Mouse (Mus musculus): ENCODE measurements around the gene Ubr4.
A peak's percentile ranks its signal among the peaks of the same experiment; 100 is the strongest.

Gene Ubr4

DNA sequence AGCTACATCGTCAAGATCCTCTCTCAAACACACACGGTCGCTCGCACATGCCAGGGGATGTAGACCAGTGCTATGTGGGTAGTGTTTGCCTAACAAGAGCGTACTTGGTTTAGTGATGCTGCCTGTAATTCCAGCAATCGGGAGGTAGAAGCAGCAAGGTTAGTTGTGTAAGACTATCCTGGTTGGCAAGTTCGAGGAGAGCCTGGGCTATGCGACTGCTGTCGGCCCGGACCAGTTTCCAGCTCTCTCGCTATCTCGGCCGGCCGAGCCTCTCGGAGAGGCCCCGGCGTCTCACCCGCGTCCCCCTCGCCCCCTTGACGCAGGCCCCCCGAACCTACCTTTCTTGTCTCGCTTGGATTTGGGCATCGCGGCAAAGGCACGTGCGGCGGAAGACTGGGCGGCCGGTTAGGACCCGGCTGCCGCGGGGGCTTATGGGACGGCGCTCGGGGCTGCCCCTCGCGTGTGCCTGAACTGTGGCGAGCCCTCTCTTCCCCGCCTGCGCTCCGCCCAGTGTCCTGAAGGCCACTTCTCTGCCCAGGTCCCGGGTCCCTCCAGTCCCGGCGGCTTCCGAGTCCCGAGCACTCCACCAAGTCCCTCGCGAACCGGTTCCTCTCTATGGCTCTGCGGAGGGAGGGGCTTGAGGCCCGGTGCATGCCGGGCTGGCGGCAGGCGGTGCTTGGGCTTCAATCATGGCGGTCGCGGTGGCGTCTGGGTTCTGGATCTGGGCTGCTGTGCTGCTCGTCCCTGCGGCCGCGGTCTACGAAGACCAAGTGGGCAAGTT lies at the start of gene Ubr4, which contains the start of the genes Mrto4 and Emc1:
TSS of gene Ubr4 (plus strand) at position 679 of the 781 bp plus-strand sequence.
TSS of gene Mrto4 (minus strand) at position 646 of the 781 bp plus-strand sequence.
TSS of gene Emc1 (plus strand) at position 657 of the 781 bp plus-strand sequence.
- peak; percentile 89 for DNase-seq (ENCODE audit: extremely low read depth, insufficient read length, low spot score)

DNA sequence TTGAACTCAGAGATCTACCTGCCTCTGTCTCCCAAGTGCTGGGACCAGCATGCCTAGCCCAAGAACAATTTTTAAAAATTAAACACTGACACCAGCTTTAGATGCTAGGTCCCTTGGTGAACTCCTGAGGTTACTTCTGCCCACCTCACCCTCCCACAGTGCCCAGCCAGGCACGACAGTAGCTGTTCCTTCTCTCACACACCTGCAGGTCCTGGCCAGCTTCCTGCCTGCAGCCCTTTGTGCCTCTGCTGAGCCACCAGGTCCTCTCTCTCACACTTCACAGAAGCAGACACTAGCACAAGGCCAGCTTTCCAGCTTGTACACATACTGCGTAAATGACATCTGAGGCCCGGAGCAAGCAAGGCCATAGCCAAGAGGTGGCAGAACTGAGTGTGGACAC lies 46.9 kb upstream of the Ubr4 start:
- no peak for DNase-seq (ENCODE audit: extremely low read depth, insufficient read length, low spot score)

DNA sequence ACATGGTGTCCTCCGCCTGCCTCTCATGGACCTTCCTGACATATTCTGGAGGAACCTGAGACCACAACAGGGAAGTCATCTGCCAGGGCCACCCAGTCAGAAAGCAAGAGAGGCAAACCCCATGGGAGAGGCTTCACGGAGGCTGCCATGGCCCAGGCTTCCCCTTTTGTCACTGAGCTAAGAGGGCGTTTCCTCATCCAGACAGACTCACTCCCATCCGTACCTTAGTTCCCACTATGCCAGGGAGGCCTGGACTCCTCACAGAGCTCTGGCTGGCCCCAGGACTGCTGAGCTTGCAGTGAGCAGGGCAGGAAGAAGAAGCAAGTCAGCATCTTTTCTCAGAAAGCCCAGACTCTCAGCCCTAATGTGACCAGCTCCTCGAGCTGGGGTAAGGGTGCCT lies 44.5 kb upstream of the Ubr4 start:
- no peak for DNase-seq (ENCODE audit: extremely low read depth, insufficient read length, low spot score)

DNA sequence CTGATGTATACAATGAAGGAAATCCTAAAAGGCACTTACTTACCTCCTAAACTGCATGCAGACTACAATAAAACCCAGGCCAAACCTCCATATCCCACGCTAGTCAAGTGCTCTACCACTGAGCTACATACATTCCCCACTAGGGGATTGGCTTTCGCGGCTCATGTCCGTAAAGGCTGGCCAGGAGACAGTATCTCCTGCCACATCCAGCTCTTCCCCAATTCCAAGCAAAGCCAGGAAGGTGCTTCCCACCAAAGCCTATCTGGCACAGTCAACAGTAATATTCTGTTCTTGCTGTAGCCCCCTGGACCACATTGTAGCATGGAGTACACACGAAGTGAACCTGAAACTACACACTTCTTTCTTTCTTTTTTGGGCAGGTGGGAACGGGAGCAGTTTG lies 42.8 kb upstream of the Ubr4 start:
- no peak for DNase-seq (ENCODE audit: extremely low read depth, insufficient read length, low spot score)

DNA sequence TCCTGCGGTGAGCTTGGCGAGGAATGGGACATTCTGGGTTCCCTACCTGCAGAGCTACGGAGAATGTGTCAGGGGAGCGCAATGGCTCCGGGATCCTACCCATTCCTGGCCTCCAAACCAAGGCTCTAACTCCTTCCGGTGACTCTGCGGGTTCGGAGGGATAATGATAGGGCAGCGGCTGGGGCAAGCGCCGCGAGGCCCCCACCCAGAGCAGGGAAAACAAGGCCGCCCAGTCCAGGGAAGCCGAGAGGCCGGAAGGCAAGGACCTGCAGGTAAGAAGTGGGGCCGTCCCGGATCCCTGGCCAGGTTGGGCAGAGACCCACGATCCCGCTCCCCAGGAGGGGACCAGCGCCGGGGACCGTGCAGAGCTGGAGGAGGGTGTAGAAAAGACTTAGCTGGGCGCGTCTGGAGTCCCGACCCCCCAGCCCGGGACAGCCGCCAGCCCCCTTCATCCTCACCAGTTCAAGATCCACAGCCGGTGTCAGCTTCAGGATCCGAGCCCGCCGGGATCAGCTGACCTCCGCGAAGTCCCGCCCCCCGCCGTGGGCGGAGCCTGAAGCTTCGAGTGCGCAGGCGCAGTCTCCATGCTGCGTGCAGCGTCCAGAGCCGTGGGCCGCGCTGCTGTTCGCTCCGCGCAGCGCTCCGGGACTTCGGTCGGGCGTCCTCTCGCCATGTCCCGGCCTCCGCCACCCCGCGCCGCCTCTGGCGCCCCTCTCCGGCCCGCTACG lies 42.1 kb upstream of the Ubr4 start, which contains the start of the genes Pqlc2 and Akr7a5:
TSS of gene Pqlc2 (minus strand) at position 538 of the 728 bp plus-strand sequence.
TSS of gene Akr7a5 (plus strand) at position 574 of the 728 bp plus-strand sequence.
- peak; percentile 93 for DNase-seq (ENCODE audit: extremely low read depth, insufficient read length, low spot score)

DNA sequence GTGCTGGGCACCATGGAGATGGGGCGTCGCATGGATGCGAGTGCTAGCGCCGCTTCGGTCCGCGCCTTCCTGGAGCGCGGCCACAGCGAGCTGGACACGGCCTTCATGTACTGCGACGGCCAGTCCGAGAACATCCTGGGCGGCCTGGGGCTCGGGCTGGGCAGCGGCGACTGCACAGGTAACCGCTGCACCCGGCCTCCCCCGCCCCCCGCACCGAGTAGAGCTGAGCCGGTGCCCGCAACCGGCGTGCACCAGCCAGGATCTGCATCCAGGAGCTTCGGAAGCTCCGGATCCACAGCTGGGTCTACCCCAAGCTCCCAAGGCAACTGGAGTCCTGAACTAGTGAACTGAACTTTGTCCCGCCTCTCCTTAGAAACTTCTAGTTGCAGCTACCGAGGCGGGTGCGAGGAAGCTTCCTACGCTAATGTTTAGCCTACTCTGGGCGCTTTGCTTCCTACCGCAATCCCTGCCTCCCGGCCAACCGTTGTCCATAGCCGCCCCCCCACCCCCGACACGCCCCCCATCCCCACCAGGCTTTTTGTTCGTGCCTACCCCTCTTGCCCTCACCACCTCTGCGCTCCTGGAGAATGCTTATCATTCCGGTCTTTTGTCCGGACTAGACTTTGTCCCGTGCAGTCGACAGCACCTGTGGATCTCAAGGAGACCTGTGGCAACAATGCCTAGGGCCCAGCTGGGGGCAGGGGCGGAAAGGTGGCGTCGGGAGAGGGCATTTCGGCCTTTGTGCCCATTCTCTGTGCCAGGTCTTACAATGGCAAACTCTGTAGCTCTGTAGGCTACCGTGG lies 41.3 kb upstream of the Ubr4 start:
- no peak for DNase-seq (ENCODE audit: extremely low read depth, insufficient read length, low spot score)

DNA sequence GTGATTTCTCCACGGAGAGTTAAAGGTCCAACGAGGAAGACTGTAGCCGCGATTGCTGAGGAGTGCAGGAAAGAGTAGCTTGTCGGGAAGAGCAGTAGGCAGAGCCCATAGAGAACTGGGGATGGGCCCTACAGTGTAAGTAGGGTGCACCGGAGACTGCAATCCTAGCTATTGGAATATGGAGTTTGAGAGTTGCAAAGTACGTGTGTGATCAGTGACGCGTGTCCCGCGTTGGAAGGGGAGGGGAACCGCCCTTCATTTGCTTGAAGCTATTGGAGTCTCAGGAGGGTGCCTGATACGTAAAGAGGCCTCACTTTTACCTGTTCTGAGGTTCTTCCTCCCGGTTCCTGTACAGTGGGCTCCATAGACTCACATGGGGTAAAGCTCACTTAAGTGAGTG lies 40.7 kb upstream of the Ubr4 start:
- DNase-seq (ENCODE audit: extremely low read depth, insufficient read length, low spot score) = no peak

DNA sequence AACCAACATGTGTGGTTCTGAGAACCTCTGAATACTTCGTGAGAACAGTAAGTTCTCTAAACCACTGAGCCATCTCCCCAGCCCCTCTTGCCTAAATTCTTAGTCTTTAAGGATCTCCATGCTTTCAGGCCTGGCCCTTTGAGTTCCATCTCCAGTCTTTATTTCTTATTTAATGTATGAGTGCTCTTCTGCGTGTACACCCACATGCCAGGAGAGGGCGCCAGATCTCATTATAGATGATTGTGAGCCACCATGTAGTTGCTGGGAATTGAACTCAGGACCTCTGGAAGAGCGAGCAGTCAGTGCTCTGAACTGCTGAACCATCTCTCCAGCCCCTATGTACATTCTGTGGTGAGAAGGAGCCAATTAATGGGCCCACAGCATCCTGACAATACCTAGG lies 39.8 kb upstream of the Ubr4 start:
- DNase-seq (ENCODE audit: extremely low read depth, insufficient read length, low spot score) = no peak

DNA sequence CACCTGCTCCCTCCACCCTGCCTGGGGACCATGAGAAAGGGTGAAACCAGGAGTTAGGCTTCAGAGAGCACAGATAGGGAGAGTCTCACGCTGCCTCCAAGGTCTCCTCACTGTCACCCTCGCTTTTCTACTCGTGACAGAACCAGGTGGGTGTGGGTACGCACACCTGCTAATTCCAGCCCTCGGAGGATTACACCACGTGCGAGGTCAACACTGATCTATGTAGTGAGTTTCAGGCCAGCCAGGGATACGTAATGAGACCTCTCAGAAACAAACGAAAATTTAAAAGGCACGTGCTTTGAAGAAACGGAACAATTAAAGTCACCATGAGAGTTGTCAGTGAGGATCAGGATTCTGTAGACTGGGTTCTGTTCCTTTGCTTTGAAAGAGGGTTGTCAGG lies 34.0 kb upstream of the Ubr4 start:
- no peak for DNase-seq (ENCODE audit: extremely low read depth, insufficient read length, low spot score)

DNA sequence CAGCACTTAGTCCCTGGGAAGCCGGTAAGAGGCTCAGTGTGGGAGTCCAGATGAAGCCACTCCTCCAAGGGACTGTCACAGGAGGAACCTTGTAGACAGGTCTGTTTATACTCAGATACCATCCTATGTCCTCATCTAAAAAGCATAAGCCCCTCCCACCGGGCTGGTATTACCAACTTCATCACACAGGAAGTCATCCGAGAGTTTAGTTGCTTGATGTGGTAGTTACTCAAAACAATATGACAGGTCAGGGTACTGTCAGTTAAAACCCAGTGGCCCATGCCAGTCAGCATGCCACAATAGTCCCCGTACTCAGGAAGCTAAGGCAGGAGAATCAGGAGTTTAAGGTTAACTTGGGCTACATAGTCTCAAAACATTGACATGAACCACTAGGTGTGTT lies 32.7 kb upstream of the Ubr4 start:
- no peak for DNase-seq (ENCODE audit: extremely low read depth, insufficient read length, low spot score)

DNA sequence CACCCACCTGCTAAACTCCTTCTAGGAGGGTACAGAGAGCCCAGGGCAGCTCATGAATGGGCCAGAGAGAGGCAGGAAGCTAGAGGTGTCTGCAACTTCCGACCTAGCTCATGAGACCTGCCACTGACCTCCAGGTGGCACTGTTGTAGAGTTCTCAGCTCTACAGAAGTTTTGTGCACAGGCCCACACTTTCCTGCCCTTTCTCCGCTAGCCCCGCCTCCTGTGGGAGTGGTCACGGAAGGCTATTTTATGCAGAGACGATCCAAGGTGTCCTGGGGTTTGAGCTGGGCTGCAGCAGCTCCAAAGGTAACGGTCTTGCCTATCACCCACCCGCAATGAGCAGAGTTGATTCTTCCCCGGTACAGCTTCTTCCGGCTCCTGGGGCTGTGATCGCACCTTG lies 21.8 kb upstream of the Ubr4 start:
- peak; percentile 60 for DNase-seq (ENCODE audit: extremely low read depth, insufficient read length, low spot score)

DNA sequence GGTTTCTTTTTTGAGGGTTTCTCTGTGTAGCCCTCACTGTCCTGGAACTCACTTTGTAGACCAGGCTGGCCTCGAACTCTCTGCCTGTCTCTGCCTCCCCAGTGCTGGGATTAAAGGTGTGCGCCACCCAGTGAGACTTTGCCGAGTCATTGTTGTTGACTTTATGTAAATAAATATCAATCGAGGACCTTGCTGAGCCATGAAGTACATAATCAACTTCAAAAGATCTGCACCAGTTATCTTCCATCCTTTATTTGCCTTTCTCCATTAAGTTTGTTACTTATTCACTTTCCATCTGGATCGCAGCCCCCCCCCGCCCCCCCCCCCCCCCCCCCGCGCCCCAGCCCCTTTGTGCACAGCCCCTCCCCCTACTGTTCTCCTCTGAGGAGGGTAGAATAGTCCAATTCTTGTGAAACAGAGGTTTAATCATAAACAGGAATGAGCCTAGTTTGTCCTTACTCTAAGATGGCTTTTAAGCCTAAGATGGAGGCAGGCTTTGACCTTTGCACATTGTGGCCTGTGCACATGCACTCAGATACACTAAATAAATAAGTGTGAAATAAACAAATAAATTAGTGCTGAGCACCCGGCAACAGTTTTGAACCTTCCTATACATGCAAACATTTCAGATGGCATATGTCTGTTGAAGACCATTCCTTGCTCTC lies 17.6 kb upstream of the Ubr4 start:
- DNase-seq (ENCODE audit: extremely low read depth, insufficient read length, low spot score) = no peak

DNA sequence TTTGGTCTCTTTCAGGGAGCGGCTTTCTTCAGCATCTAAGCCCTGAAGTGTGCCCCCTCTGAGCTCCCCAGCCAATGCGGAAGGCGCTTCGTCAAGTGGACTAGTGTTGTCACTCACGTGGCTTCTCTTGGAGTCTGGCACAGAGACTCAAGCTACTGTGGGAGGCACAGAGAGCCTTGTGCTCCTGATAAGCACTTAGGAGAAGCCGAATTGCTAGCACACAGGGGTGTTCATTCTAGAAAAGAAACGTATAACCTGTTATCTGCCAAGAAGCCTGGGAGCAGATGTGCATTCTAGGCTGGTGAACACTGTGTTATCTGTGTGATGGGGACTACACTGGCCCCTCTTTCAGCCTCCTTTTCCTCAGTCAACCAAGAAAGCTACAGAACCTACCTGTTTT lies 16.9 kb upstream of the Ubr4 start:
- DNase-seq (ENCODE audit: extremely low read depth, insufficient read length, low spot score) = no peak

DNA sequence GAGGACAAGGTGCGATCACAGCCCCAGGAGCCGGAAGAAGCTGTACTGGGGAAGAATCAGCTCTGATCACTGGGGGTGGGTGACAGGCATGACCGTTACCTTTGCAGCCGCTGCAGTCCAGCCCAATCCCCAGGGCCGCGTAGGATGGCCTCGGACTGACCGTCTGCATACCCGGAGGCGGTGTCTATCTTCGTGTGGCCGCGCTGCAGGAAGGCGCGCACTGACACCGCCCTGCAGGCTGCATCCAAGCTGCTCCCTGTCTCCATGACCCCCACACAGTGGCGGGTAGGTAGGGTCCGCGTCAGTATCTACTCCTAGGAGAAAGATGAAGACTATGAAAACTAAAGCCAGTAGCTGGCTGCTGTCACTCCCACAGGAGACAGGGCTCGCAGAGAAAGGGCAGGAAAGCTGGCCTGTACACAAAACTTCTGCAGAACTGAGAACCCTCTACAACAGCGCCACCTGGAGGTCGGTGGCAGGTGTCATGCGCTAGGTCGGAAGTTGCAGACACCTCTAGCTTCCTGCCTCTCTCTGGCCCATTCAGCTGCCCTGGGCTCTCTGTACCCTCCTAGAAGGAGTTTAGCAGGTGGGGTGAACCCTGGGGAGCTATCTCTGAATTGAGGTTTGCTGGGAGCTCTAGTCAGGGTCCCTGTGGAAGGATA lies 15.5 kb upstream of the Ubr4 start:
- DNase-seq (ENCODE audit: extremely low read depth, insufficient read length, low spot score) = peak; percentile 52

DNA sequence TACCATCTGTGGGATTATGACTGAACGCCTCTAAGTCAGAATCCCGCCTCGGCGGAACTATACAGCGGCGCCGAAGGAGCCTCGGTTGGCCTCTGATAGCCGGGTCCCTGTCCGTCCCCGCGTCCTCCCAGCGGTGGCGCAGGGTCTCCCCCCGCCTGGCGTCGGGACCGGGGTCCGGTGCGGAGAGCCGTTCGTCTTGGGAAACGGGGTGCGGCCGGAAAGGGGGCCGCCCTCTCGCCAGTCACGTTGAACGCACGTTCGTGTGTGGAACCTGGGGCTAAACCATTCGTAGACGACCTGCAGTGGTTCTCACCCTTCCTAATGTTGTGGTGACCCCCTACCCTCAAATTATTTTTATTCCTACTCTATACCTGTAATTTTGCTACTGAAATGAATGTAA lies 14.3 kb upstream of the Ubr4 start:
- DNase-seq (ENCODE audit: extremely low read depth, insufficient read length, low spot score) = no peak

DNA sequence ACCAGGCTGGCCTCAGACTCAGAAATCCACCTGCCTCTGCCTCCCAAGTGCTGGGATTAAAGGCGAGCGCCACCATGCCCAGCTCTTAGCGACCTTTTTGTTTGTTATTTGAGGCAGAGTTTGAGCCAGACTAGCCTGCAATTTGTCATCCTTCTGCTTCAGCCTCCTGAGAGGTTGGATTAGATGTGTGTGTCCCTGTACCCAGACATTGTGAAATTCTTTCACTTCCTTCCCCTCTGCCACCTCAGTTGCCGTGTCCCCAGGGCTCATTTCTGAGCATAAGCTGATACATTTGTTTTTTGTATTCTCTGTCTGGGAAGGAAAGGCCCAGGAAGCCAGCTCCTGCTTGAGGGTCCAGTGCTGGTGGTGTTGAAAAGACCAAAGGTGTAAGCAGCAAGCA lies 11.6 kb upstream of the Ubr4 start:
- DNase-seq (ENCODE audit: extremely low read depth, insufficient read length, low spot score) = no peak

DNA sequence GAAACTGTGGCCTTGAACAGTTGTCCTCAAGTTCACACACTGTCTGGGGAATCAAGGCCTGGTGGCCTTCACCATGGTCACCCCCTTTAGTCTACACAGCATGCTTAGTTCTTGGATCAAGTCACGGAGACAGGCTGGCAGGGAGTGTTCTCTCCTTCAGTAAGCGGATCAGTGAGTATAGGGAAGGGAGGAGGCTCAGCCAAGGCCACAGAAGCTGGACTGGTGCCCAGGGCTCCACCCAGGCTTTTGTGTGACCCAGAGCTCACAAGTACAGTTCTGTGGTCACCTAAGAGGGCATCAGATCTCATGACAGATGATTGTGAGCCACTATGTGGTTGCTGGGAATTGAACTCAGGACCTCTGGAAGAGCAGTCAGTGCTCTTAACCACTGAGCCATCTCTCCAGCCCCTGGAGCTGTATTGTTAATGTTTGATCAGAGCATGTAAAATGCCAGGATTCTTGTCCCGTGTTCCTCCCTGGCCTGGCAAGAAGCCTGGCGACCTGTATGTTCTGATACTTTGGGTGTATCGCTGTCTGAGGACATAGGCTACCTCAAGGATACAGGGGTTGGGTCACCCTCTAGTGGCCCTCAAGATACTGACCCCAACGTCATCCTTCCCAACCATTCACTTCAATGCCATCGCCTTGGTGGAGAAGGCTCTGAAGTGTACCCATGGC lies 10.7 kb upstream of the Ubr4 start:
- peak; percentile 46 for DNase-seq (ENCODE audit: extremely low read depth, insufficient read length, low spot score)

DNA sequence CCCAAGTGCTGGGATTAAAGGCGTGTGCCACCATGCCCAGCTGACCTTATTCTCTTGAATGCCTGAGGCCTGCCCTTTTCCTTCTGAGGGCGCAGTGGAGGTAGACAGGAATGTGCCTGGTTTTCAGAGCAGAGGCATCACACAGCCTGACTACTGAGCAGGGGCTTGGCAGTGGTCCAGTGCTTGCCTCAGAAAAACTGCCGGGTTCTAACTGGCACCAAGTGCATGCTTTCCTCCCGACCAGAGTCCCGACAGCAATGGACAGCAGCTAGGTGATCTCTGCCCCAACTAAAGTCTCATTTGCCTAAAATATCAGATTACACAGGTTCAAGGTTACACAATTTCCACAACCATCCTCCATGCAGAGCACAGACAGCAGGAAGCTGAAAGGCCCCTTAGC lies 8.7 kb upstream of the Ubr4 start:
- no peak for DNase-seq (ENCODE audit: extremely low read depth, insufficient read length, low spot score)

DNA sequence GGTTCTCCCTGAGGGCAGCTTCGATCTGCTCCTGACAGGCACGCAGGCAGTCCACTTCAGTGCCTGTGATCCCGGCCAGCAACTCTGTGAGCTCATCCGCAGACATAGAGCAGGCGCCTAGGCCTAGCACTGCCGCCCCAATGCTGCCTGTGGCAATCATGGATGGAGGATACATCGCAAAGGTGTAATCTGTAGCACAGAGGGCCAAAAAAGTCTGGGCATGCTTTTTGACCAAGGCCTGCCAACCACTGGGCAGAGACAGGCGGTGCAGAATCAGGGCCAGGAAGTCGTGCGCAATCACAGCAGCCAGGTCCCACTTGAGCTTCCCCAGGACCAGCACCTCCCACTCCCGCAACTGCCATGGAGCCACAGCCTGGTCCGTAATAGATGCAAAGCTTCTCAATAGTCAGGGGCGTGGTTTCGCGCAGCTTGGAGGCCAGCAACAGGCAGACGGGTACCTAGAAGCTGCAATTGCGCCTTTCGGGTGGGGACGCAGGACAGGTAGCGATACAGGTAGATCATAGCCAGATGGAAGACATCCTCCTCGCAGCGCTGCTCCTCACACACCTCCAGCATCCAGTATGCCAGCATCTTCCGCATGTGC lies 6.9 kb upstream of the Ubr4 start:
- DNase-seq (ENCODE audit: extremely low read depth, insufficient read length, low spot score) = no peak
